Mouse (Mus musculus): ENCODE results near the gene Mbl2.
"Not testable (repeated sequence)": the region's sequence is repeated elsewhere in the genome, so short reads cannot be mapped to it uniquely, and the experiment has no call there.

Mbl2 gene

GRCm38 (mm10) chr19:30232691-30233090 is at the start of gene Mbl2:
Mbl2 (plus strand) TSS chr19:30232942.
- in situ Hi-C loops (cut with MboI, MseI): no loop called here

- in situ Hi-C loops (cut with MboI, MseI): no loop called here
Observed at GRCm38 (mm10) chr19:30185536-30185935, 47.2 kb upstream of the Mbl2 start.

GRCm38 (mm10) chr19:30187232-30187631 is 45.5 kb upstream of the Mbl2 start:
- in situ Hi-C loops (cut with MboI, MseI): no loop called here

GRCm38 (mm10) chr19:30194999-30195398 is 37.7 kb upstream of the Mbl2 start:
- in situ Hi-C loops (cut with MboI, MseI): no loop called here

- in situ Hi-C loops (cut with MboI, MseI): loop anchor here (5.0 kb wide), 1 partner anchor 385 kb away; no protein-coding TSS in a partner anchor
Observed at GRCm38 (mm10) chr19:30202177-30202576, 30.6 kb upstream of the Mbl2 start.

- in situ Hi-C loops (cut with MboI, MseI): no loop called here
Observed at GRCm38 (mm10) chr19:30205159-30205816, 27.5 kb upstream of the Mbl2 start.

GRCm38 (mm10) chr19:30205874-30206273 is 26.9 kb upstream of the Mbl2 start:
- in situ Hi-C loops (cut with MboI, MseI): no loop called here

- in situ Hi-C loops (cut with MboI, MseI): no loop called here
Observed at GRCm38 (mm10) chr19:30206981-30207380, 25.8 kb upstream of the Mbl2 start.

- in situ Hi-C loops (cut with MboI, MseI): not testable (repeated sequence)
Observed at GRCm38 (mm10) chr19:30209006-30209405, 23.7 kb upstream of the Mbl2 start.

GRCm38 (mm10) chr19:30214026-30214425 is 18.7 kb upstream of the Mbl2 start:
- in situ Hi-C loops (cut with MboI, MseI): no loop called here

- in situ Hi-C loops (cut with MboI, MseI): not testable (repeated sequence)
Observed at GRCm38 (mm10) chr19:30215736-30216135, 17.0 kb upstream of the Mbl2 start.

- in situ Hi-C loops (cut with MboI, MseI): no loop called here
Observed at GRCm38 (mm10) chr19:30216186-30216585, 16.6 kb upstream of the Mbl2 start.

GRCm38 (mm10) chr19:30217335-30217734 is 15.4 kb upstream of the Mbl2 start:
- in situ Hi-C loops (cut with MboI, MseI): no loop called here

GRCm38 (mm10) chr19:30222593-30222992 is 10.1 kb upstream of the Mbl2 start:
- in situ Hi-C loops (cut with MboI, MseI): loop anchor here (5.0 kb wide), 1 partner anchor 1405 kb away; no protein-coding TSS in a partner anchor

GRCm38 (mm10) chr19:30229477-30229876 is 3.3 kb upstream of the Mbl2 start:
- in situ Hi-C loops (cut with MboI, MseI): no loop called here

- in situ Hi-C loops (cut with MboI, MseI): no loop called here
Observed at GRCm38 (mm10) chr19:30234416-30234815, 1.7 kb downstream of the Mbl2 start.

- in situ Hi-C loops (cut with MboI, MseI): loop anchor here (5.0 kb wide), 1 partner anchor 305 kb away; no protein-coding TSS in a partner anchor
Observed at GRCm38 (mm10) chr19:30247359-30247758, 14.6 kb downstream of the Mbl2 start.

GRCm38 (mm10) chr19:30248822-30249221 is 16.1 kb downstream of the Mbl2 start:
- in situ Hi-C loops (cut with MboI, MseI): loop anchor here (5.0 kb wide), 1 partner anchor 303 kb away; no protein-coding TSS in a partner anchor

- in situ Hi-C loops (cut with MboI, MseI): no loop called here
Observed at GRCm38 (mm10) chr19:30252253-30252652, 19.5 kb downstream of the Mbl2 start.

GRCm38 (mm10) chr19:30256339-30256738 is 23.6 kb downstream of the Mbl2 start:
- in situ Hi-C loops (cut with MboI, MseI): no loop called here

GRCm38 (mm10) chr19:30281125-30281524 is 48.4 kb downstream of the Mbl2 start:
- in situ Hi-C loops (cut with MboI, MseI): no loop called here

- in situ Hi-C loops (cut with MboI, MseI): no loop called here
Observed at GRCm38 (mm10) chr19:30287899-30288490, 55.3 kb downstream of the Mbl2 start.

Data from T-helper 1 cell (primary cell).